Mouse (Mus musculus) small intestine, adult 2 months (tissue): Measurements from ENCODE around the gene Pgbd1.

ENCODE experiments used
- CTCF ChIP-seq: fragments of 200-500 bp; IDR thresholded peaks from 2 replicates; pipeline ENCODE4 v1.5.1; 2012; ENCODE audit warnings: low read depth, mild to moderate bottlenecking, control low read depth, inconsistent platforms, low read length, moderate library complexity, mixed read lengths; ENCODE audit not compliant: insufficient replicate concordance, insufficient read length; ENCODE audit errors: extremely low read depth
- POLR2A ChIP-seq: fragments of 200-500 bp; IDR thresholded peaks from 2 replicates; pipeline ENCODE4 v1.6.1; 2012; ENCODE audit warnings: low read depth, mild to moderate bottlenecking, control low read depth, inconsistent platforms, low read length, moderate library complexity

DNA sequence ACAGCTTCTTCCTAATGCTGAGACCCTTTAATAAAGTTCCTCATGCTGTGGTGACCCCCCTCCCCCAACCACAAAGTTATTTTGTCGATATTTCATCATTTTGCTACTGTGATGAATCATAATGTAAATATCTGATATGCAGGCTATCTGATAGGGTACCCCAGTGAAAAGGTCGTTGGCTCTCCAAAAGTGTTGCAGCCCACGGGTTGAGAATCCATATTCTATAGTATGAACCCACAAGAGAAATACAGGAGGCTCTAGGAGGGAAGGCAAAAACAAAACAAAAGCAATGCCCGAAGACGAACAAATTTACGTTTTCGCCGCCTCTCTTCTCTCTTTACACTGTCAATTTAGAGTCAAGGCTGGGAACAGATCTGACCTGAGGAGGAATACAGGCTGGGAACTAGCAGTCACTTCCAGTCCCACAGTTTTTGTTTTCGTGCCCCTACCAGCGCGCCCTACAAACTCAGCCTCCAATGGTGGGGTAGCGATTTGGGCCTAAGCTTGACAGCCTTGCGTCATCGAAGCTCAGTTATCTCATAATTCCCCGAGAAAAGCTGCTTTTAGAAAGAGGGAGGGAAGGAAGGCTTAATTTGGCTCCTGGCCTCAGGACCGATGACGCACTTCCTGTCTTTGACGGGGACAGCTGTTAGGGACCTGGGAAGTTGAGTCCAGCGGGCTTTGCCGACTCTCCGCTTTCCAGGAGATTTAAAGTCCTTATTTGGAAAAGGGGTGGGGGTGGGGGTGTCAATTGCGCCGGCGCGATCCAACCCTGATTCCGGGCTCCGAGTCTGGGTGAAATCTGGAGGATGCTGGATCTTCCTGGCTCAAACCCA is 32.7 kb downstream of the Pgbd1 start:
- no peak for TF ChIP-seq POLR2A
- no peak for TF ChIP-seq CTCF
